Mouse (Mus musculus): ENCODE data around the gene Phactr1. TPM values are rescaled to one million over a fixed set of nuclear protein-coding genes. Genes with fewer than 3 reads are reported as not detected.
"Not testable (repeated sequence)": the region's sequence is repeated elsewhere in the genome, so short reads cannot be mapped to it uniquely, and the experiment has no call there.

Gene Phactr1
- polyA plus RNA-seq, 1 experiment from 2014 or later, result 0.61 TPM

GRCm38 (mm10) chr13:42940271-42940670 is 259.8 kb downstream of the Phactr1 start:
- H3K9me3 ChIP-seq (replicated peaks; ENCODE audit: control insufficient read depth, low read length), result no peaks in the 10 kb centered on the region
- no peaks in the 10 kb centered on the region for H3K4me1 ChIP-seq (ENCODE audit: control insufficient read depth, low read depth, low read length)
- no peaks in the 10 kb centered on the region for H3K27me3 ChIP-seq (ENCODE audit: control insufficient read depth, insufficient read depth, low read depth, low read length)
- no peak overlapping the region for H3K4me2 ChIP-seq (ENCODE audit: low read depth, low read length)
- 62% methylated on average over 3 of the region's 3 CpGs for WGBS (ENCODE audit: insufficient replicate concordance)
- H3K27ac ChIP-seq (ENCODE audit: low read length), result no peak overlapping the region
- no peak overlapping the region for H3K9ac ChIP-seq (ENCODE audit: low read depth, low read length)
- H3K36me3 ChIP-seq (ENCODE audit: control insufficient read depth, insufficient read depth), result no peaks in the 10 kb centered on the region
- ATAC-seq (ENCODE audit: low read depth), result no peak
- no peak overlapping the region for H3K4me3 ChIP-seq (ENCODE audit: low read depth, low read length)

GRCm38 (mm10) chr13:42944106-42944505 is 263.7 kb downstream of the Phactr1 start:
- Histone ChIP-seq H3K36me3 (ENCODE audit: control insufficient read depth, insufficient read depth) (no peaks in the 10 kb centered on the region), H3K4me1 (ENCODE audit: control insufficient read depth, low read depth, low read length) (no peaks in the 10 kb centered on the region), H3K9ac (ENCODE audit: low read depth, low read length) (no peak overlapping the region), H3K4me3 (ENCODE audit: low read depth, low read length) (no peak overlapping the region), H3K9me3 (replicated peaks; ENCODE audit: control insufficient read depth, low read length) (no peaks in the 10 kb centered on the region), H3K4me2 (ENCODE audit: low read depth, low read length) (no peak overlapping the region), H3K27me3 (ENCODE audit: control insufficient read depth, insufficient read depth, low read depth, low read length) (no peaks in the 10 kb centered on the region), H3K27ac (ENCODE audit: low read length) (no peak overlapping the region)
- no peak for ATAC-seq (ENCODE audit: low read depth)
- 35% methylated on average over 3 of the region's 3 CpGs for WGBS (ENCODE audit: insufficient replicate concordance)

GRCm38 (mm10) chr13:42945201-42945600 is 264.8 kb downstream of the Phactr1 start:
- ATAC-seq (ENCODE audit: low read depth); H3K4me1 ChIP-seq (ENCODE audit: control insufficient read depth, low read depth, low read length); H3K4me3 ChIP-seq (ENCODE audit: low read depth, low read length); H3K36me3 ChIP-seq (ENCODE audit: control insufficient read depth, insufficient read depth); H3K4me2 ChIP-seq (ENCODE audit: low read depth, low read length); H3K27me3 ChIP-seq (ENCODE audit: control insufficient read depth, insufficient read depth, low read depth, low read length); H3K27ac ChIP-seq (ENCODE audit: low read length); H3K9ac ChIP-seq (ENCODE audit: low read depth, low read length); H3K9me3 ChIP-seq (replicated peaks; ENCODE audit: control insufficient read depth, low read length): not testable (repeated sequence)
- WGBS (ENCODE audit: insufficient replicate concordance), result 57% methylated on average over 4 of the region's 4 CpGs

DNA sequence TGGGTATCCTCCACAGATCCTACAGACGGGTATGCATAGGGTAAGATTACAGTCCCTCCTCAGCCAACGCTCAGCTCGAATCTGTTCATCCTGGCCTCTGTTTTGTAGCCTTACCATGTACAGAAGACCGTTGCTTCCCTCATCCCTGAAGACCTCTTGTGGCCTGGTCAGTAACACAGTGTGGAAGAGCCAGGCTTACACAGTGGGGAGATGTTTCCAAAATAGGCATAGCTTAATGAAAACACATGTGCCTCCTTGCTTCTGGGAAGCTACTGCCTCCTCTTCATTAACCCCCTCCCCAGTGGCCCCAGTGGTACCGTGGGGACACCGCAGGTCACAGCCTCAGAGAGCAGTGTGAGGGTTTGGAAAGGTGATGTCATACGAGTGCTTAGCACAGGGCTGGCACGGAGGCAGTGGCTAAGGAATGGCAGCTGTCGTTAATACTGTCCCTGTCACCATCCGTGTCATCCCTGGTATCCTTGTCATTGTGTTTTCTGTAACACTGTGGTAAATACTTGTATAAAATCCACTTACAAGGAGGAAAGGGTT is 268.4 kb downstream of the Phactr1 start:
- H3K36me3 ChIP-seq (ENCODE audit: control insufficient read depth, insufficient read depth), result no peaks in the 10 kb centered on the region
- H3K27ac ChIP-seq (ENCODE audit: low read length), result no peak overlapping the region
- H3K9ac ChIP-seq (ENCODE audit: low read depth, low read length), result no peak overlapping the region
- H3K27me3 ChIP-seq (ENCODE audit: control insufficient read depth, insufficient read depth, low read depth, low read length), result no peaks in the 10 kb centered on the region
- no peak for ATAC-seq (ENCODE audit: low read depth)
- 70% methylated on average over 10 of the region's 10 CpGs for WGBS (ENCODE audit: insufficient replicate concordance)
- no peak overlapping the region for H3K4me3 ChIP-seq (ENCODE audit: low read depth, low read length)
- no peak overlapping the region for H3K4me2 ChIP-seq (ENCODE audit: low read depth, low read length)
- no peaks in the 10 kb centered on the region for H3K9me3 ChIP-seq (replicated peaks; ENCODE audit: control insufficient read depth, low read length)
- no peaks in the 10 kb centered on the region for H3K4me1 ChIP-seq (ENCODE audit: control insufficient read depth, low read depth, low read length)

- Histone ChIP-seq H3K4me3 (ENCODE audit: low read depth, low read length) (no peak overlapping the region), H3K9ac (ENCODE audit: low read depth, low read length) (no peak overlapping the region), H3K4me1 (ENCODE audit: control insufficient read depth, low read depth, low read length) (no peaks in the 10 kb centered on the region), H3K36me3 (ENCODE audit: control insufficient read depth, insufficient read depth) (no peaks in the 10 kb centered on the region), H3K9me3 (replicated peaks; ENCODE audit: control insufficient read depth, low read length) (no peaks in the 10 kb centered on the region), H3K4me2 (ENCODE audit: low read depth, low read length) (no peak overlapping the region), H3K27me3 (ENCODE audit: control insufficient read depth, insufficient read depth, low read depth, low read length) (no peaks in the 10 kb centered on the region), H3K27ac (ENCODE audit: low read length) (no peak overlapping the region)
- ATAC-seq (ENCODE audit: low read depth), result no peak
- WGBS (ENCODE audit: insufficient replicate concordance), result 55% methylated on average over 5 of the region's 5 CpGs
Measured at GRCm38 (mm10) chr13:42949336-42949735, 268.9 kb downstream of the Phactr1 start.

DNA sequence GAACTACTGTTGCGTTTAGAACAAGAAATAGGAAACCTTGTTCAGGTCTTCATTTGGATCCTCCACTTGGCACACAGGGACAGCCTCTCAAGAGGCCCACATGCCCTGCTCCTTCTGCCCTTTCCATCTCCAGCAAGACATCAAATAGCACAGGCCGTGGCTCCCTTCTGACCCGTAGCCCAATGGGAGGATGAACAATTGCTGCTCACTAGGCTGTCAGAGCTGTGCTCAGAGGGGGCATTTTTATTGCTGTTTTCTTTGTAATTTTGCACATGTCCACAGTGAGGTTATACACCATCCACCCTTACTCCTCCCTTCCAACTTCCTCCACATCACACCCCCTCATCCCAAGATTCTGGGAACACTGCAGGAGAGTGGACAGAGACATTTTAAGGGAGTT is 269.6 kb downstream of the Phactr1 start:
- H3K4me3 ChIP-seq (ENCODE audit: low read depth, low read length), result no peak overlapping the region
- H3K9me3 ChIP-seq (replicated peaks; ENCODE audit: control insufficient read depth, low read length), result no peaks in the 10 kb centered on the region
- no peaks in the 10 kb centered on the region for H3K27me3 ChIP-seq (ENCODE audit: control insufficient read depth, insufficient read depth, low read depth, low read length)
- H3K36me3 ChIP-seq (ENCODE audit: control insufficient read depth, insufficient read depth), result no peaks in the 10 kb centered on the region
- no peak overlapping the region for H3K27ac ChIP-seq (ENCODE audit: low read length)
- no peak overlapping the region for H3K9ac ChIP-seq (ENCODE audit: low read depth, low read length)
- H3K4me1 ChIP-seq (ENCODE audit: control insufficient read depth, low read depth, low read length), result no peaks in the 10 kb centered on the region
- no peak for ATAC-seq (ENCODE audit: low read depth)
- WGBS (ENCODE audit: insufficient replicate concordance), result 71% methylated on average over 3 of the region's 3 CpGs
- H3K4me2 ChIP-seq (ENCODE audit: low read depth, low read length), result no peak overlapping the region

DNA sequence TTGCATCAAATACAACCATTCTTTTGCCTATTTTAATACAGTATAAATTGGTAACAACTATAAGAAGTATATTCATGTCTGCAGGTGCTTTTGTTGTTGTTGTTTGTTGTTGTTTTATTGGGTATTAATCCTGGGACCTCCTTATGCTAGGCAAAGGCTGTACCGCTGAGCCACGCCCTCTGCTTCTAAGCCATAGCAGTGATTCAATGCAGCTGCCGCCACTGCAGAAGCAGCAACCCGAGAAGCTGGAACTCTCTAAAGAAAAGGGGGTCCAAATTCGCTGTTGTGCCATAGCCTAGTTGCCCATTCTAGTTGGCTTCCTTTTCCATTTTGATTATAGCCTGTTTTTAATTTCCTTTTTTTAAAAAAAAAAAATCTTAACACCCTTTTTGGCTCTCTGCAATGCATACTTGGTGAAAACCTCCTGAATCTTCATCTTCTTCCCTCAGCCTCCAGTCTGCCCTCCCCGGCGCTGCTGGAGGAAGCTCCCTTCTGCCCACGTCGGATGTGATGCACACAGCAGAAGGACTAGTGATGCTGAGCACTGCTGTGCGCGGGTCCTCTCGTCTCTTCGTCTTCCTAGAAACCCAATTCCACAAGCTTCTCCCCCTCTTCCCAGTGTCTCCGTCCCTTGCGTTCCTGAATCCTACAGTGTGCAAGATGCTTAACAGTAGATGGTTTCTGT is 271.8 kb downstream of the Phactr1 start:
- WGBS (ENCODE audit: insufficient replicate concordance), result 60% methylated on average over 15 of the region's 15 CpGs
- Histone ChIP-seq H3K4me1 (ENCODE audit: control insufficient read depth, low read depth, low read length) (no peaks in the 10 kb centered on the region), H3K4me2 (ENCODE audit: low read depth, low read length) (no peak overlapping the region), H3K36me3 (ENCODE audit: control insufficient read depth, insufficient read depth) (no peaks in the 10 kb centered on the region), H3K4me3 (ENCODE audit: low read depth, low read length) (no peak overlapping the region), H3K27ac (ENCODE audit: low read length) (no peak overlapping the region), H3K9ac (ENCODE audit: low read depth, low read length) (no peak overlapping the region), H3K9me3 (replicated peaks; ENCODE audit: control insufficient read depth, low read length) (no peaks in the 10 kb centered on the region), H3K27me3 (ENCODE audit: control insufficient read depth, insufficient read depth, low read depth, low read length) (no peaks in the 10 kb centered on the region)
- no peak for ATAC-seq (ENCODE audit: low read depth)

DNA sequence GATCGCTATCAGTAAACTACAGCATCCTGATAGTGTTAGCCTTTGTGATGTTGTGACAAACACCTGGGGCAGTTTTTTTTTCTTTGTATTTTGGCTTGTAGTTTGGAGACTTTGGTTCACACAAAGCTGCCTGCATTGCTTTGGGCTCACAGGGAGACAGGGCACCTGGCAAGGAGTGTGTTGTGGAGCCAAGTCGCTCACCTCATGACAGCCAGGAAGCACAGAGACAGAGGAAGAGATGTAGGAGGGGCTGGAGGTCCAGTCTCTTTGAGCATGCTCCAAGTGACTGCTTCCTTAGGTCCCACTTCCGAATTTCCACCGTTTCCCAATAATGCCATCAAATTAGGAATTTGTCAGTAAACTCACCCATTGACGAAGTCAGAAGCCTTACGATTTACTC is 272.6 kb downstream of the Phactr1 start:
- Histone ChIP-seq H3K36me3 (ENCODE audit: control insufficient read depth, insufficient read depth) (no peaks in the 10 kb centered on the region), H3K4me1 (ENCODE audit: control insufficient read depth, low read depth, low read length) (no peaks in the 10 kb centered on the region), H3K4me3 (ENCODE audit: low read depth, low read length) (no peak overlapping the region), H3K27me3 (ENCODE audit: control insufficient read depth, insufficient read depth, low read depth, low read length) (no peaks in the 10 kb centered on the region), H3K9ac (ENCODE audit: low read depth, low read length) (no peak overlapping the region), H3K27ac (ENCODE audit: low read length) (no peak overlapping the region), H3K4me2 (ENCODE audit: low read depth, low read length) (no peak overlapping the region), H3K9me3 (replicated peaks; ENCODE audit: control insufficient read depth, low read length) (no peaks in the 10 kb centered on the region)
- WGBS (ENCODE audit: insufficient replicate concordance), result 72% methylated on average over 6 of the region's 6 CpGs
- ATAC-seq (ENCODE audit: low read depth), result no peak

DNA sequence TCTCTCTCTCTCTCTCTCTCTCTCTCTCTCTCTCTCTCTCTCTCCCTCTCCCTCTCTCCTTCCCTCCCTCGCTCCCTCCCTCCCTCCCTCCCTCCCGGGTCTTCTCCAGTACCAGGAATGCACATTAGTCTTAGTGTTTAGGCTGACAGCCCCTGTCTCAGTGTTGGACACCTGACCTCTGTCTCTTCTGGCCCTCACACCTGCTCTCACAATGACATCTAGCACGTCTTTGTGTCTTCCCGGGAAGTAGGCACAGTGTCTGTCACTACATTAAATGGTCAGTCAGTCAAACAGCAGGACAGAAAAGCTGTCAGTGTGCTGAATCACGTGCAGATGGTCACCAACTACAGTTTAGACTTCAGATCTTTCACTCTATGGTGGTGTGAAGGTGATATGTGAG is 273.7 kb downstream of the Phactr1 start:
- 53% methylated on average over 5 of the region's 5 CpGs for WGBS (ENCODE audit: insufficient replicate concordance)
- no peak overlapping the region for H3K9ac ChIP-seq (ENCODE audit: low read depth, low read length)
- H3K4me2 ChIP-seq (ENCODE audit: low read depth, low read length), result no peak overlapping the region
- no peak overlapping the region for H3K27ac ChIP-seq (ENCODE audit: low read length)
- H3K27me3 ChIP-seq (ENCODE audit: control insufficient read depth, insufficient read depth, low read depth, low read length), result no peaks in the 10 kb centered on the region
- H3K9me3 ChIP-seq (replicated peaks; ENCODE audit: control insufficient read depth, low read length), result no peaks in the 10 kb centered on the region
- no peaks in the 10 kb centered on the region for H3K36me3 ChIP-seq (ENCODE audit: control insufficient read depth, insufficient read depth)
- H3K4me3 ChIP-seq (ENCODE audit: low read depth, low read length), result no peak overlapping the region
- no peak for ATAC-seq (ENCODE audit: low read depth)
- H3K4me1 ChIP-seq (ENCODE audit: control insufficient read depth, low read depth, low read length), result no peaks in the 10 kb centered on the region
